Mouse (Mus musculus): ENCODE results near the gene Abca17. TPM values are rescaled to one million over a fixed set of nuclear protein-coding genes. Genes with fewer than 3 reads are reported as not detected.

Gene Abca17
- polyA plus RNA-seq (2016; fragmentation: Nextera tagmentation; extraction: Ambion mirVana) = not detected in 2 replicates

DNA sequence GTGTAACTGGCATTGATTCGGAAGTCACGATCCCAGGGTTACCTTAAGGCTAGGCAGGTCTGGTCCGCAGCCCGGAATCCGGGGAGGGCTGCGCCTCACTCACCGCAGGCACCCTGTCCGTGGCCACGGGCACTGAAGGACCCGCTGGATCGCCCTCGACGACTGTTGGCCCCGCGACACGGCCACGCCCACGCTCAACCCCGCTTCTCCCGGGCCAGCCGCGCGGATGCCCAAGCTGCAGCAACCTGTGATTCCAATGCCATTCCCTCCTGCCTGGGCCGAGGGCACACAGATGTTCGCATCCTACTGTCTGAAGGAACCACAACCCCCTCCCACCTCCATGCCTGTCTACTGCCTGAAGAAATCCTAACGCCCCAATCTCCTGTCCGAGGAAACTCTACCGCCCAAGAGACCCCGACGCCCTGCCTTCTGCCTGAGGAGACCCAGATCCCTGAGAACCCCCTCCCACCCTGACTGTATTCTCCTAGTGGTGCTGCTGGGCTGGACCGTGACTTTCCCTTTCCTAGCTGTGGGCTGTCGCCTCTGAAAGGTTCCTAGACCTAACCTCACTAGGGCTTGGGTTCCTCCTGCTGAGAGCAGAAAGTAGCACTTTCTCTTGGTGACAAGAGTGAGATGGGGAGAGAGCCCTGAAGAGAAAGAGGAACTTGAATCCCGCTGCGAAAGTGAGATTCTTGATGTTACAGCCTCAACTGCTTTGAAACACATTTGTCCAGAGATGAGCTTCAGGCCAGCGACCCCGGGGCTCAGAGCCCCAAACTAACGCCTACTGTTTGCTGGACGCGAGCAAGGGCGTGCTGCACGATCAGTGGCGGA is at the start of gene Abca17:
Gene Abca17, minus strand, starts transcription at position 143 of the 834 bp plus-strand sequence.
- peak; percentile 31; the same call in 1 of the 2 replicates for ATAC-seq (ENCODE audit: low FRiP score)
- Histone ChIP-seq H3K27ac (peak within 1 kb of the TSS; percentile 74; the same call in 1 of the 2 replicates), H3K4me3 (replicated peaks) (peak within 1 kb of the TSS; percentile 81), H3K36me3 (replicated peaks) (no peaks in the 10 kb centered on the region), H3K27me3 (peaks cover 24% of the 10 kb centered on the region), H3K9ac (peak within 1 kb of the TSS; percentile 87), H3K4me2 (peak within 1 kb of the TSS; percentile 91), H3K4me1 (peaks cover 31% of the 10 kb centered on the region), H3K9me3 (no peaks in the 10 kb centered on the region)
- WGBS = 5% methylated on average over 38 of the region's 42 CpGs

DNA sequence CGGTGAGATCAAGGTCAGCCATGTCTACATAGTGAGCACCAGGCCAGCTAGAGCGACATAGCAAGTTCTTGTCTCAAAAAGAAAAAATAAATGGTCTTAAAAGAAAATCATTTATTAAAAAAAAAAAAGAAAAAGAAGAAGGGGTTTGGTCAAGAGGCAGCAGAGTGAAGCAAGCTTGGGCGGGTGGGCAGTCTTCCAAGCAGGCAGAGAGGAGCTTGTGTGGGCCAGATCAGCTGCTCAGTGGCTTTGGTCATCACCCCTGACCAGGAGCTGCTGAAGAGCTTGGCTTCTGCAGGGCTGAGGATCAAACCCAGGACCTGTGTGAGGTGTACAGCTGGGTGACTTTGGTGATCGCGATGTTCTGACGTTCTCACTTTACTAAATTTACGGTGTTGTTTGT is 43.6 kb upstream of the Abca17 start:
- H3K36me3 ChIP-seq (replicated peaks) = peaks cover 27% of the 10 kb centered on the region

DNA sequence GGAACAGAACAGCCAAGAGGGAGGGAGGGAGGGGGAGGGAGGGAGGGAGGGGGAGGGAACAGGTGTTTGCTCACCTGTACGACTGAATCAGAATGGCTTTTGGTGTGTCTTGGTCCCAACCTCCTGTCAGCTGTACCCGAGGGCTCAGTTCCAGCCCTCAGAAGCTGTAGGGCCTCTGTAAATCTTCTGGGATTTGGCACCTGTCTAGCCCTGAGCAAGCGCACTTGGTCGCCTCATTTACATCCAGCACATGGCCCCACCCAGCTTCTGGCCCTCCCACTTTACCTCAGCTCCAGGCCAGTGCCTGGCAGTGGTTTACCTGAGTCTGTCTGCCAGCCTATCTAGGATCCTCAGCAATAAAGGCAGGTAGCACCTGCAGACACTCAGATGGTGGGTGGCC is 42.7 kb upstream of the Abca17 start:
- H3K4me3 ChIP-seq (replicated peaks) = no peak overlapping the region

More for the DNA sequence above, 43.6 kb upstream of the Abca17 start:
- no peak for ATAC-seq (ENCODE audit: low FRiP score)
- Histone ChIP-seq H3K9me3 (no peaks in the 10 kb centered on the region), H3K4me2 (no peak overlapping the region), H3K4me1 (no peaks in the 10 kb centered on the region), H3K9ac (no peak overlapping the region), H3K27ac (no peak overlapping the region), H3K4me3 (replicated peaks) (no peak overlapping the region), H3K27me3 (no peaks in the 10 kb centered on the region)
- 91% methylated on average over 7 of the region's 7 CpGs for WGBS

DNA sequence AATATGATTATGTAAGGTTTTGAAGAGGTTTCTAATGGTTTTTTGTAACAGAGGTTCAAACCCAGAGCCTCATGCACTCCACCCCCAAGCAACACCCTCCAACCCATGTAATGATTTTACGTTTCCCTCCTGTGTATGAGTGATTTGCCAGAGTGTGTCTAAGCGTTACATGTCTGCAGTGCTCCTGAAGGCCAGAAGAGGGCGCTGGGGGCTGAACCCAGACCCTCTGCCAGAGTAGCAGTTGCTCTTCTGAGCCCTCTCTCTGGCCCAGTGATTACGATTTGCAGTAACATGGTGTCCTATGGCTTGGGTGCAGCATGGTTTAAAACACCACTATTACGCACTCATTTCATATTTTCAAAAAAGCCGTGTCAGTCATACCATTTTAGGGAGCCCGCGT is 40.3 kb upstream of the Abca17 start:
- Histone ChIP-seq H3K36me3 (replicated peaks) (peaks cover 31% of the 10 kb centered on the region), H3K27ac (no peak overlapping the region), H3K4me3 (replicated peaks) (no peak overlapping the region), H3K9me3 (no peaks in the 10 kb centered on the region), H3K4me2 (no peak overlapping the region), H3K4me1 (no peaks in the 10 kb centered on the region), H3K27me3 (no peaks in the 10 kb centered on the region), H3K9ac (no peak overlapping the region)
- no peak for ATAC-seq (ENCODE audit: low FRiP score)
- WGBS = 70% methylated on average over 8 of the region's 8 CpGs

More for the DNA sequence above, 42.7 kb upstream of the Abca17 start:
- no peak for ATAC-seq (ENCODE audit: low FRiP score)
- no peaks in the 10 kb centered on the region for H3K27me3 ChIP-seq
- H3K27ac ChIP-seq = no peak overlapping the region
- H3K9ac ChIP-seq = no peak overlapping the region
- H3K4me1 ChIP-seq = no peaks in the 10 kb centered on the region
- H3K36me3 ChIP-seq (replicated peaks) = peaks cover 28% of the 10 kb centered on the region
- 45% methylated on average over 4 of the region's 4 CpGs for WGBS
- no peak overlapping the region for H3K4me2 ChIP-seq
- no peaks in the 10 kb centered on the region for H3K9me3 ChIP-seq

DNA sequence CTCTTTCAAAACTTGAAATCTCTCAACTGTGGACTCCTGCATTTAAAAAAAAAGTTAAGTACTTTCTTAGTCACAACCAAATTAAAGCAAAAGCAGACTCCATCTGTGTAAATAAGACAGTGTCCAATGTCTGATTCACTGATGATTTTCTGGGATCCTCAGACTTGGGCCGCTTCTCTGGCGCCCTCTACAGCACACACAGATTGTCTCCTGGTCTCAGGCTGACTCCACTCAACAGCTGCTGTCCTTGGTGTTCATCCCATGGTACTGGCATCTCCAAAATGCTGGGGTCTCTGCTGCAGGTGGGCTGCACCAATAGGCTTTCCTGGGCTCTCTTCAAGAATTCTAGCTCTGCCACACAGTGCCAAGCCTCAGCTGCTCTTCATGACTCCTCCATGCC is 39.0 kb upstream of the Abca17 start:
- H3K27me3 ChIP-seq = no peaks in the 10 kb centered on the region
- no peak for ATAC-seq (ENCODE audit: low FRiP score)
- H3K4me1 ChIP-seq = no peaks in the 10 kb centered on the region
- no peak overlapping the region for H3K9ac ChIP-seq
- peaks cover 37% of the 10 kb centered on the region for H3K36me3 ChIP-seq (replicated peaks)
- H3K4me3 ChIP-seq (replicated peaks) = no peak overlapping the region
- no peak overlapping the region for H3K27ac ChIP-seq
- WGBS = 3% methylated on average over 2 of the region's 2 CpGs
- H3K9me3 ChIP-seq = no peaks in the 10 kb centered on the region
- no peak overlapping the region for H3K4me2 ChIP-seq

DNA sequence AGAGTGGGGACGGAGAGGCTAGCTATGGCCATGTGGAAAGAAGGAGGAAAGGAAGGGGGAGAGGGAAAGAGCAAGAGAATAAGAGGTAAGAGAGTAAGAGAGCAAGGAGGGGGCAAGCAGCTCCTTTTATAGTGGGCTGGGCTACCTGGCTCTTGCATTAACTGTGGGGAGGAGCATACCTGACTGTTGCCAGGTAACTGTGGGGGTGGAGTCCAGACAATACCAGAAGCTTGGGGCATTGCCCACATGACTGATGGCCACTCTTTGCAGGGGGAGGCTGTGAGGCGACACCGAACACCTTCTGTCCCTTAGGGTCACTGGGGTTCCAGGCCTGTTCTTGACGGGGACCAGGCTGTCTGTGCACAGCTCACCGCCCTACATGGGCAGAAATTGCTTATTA is 37.8 kb upstream of the Abca17 start:
- Histone ChIP-seq H3K4me3 (replicated peaks) (no peak overlapping the region), H3K4me2 (no peak overlapping the region), H3K27ac (no peak overlapping the region), H3K9me3 (no peaks in the 10 kb centered on the region), H3K9ac (no peak overlapping the region), H3K36me3 (replicated peaks) (peaks cover 46% of the 10 kb centered on the region), H3K27me3 (no peaks in the 10 kb centered on the region), H3K4me1 (no peaks in the 10 kb centered on the region)
- no peak for ATAC-seq (ENCODE audit: low FRiP score)
- 84% methylated on average over 5 of the region's 5 CpGs for whole genome bisulfite sequencing

DNA sequence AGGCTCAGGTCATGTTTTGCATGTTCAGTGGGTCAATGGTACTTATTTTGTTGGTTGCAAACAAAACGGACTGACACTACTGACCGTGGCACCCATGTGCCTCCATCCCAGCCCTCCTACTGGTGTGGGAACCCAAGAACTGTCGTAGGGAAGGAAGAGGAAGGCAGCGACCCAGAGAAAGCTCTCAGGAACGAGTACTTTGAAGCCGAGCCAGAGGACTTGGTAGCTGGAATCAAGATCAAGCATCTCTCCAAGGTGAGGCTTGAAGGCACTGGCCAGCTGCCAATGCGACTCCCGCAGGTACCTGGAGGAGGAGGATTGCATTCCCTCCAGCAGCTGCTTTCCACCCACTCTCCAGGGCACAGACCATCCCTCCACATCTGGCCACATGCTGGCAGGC is 32.9 kb upstream of the Abca17 start:
- ATAC-seq (ENCODE audit: low FRiP score) = no peak

DNA sequence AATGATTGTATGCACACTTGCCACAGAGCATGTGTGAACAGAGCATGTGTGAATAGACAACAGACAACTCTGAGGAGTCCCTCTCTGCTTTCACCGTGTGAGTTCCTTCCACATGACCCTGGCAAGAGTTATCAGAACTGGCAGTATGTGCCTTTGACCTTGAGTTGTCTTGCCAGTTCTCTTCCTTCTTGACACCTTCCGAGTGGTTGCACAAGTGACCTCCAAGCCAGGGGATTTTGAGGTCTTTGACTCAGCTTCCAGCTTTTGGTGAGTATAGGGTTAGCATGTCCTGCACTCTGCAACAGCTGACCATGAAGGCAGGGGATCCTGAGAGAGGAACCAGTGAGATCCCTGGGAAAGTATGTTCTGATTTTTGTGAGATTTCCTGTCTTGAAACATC is 27.6 kb upstream of the Abca17 start:
- H3K4me3 ChIP-seq (replicated peaks) = no peak overlapping the region
- peaks cover 41% of the 10 kb centered on the region for H3K36me3 ChIP-seq (replicated peaks)
- no peaks in the 10 kb centered on the region for H3K4me1 ChIP-seq
- H3K9ac ChIP-seq = no peak overlapping the region
- no peak overlapping the region for H3K4me2 ChIP-seq
- H3K27ac ChIP-seq = no peak overlapping the region
- ATAC-seq (ENCODE audit: low FRiP score) = no peak
- no peaks in the 10 kb centered on the region for H3K27me3 ChIP-seq
- WGBS = 97% methylated on average over 2 of the region's 2 CpGs
- H3K9me3 ChIP-seq = no peaks in the 10 kb centered on the region

More for the DNA sequence above, 32.9 kb upstream of the Abca17 start:
- no peak overlapping the region for H3K27ac ChIP-seq
- no peaks in the 10 kb centered on the region for H3K9me3 ChIP-seq
- H3K9ac ChIP-seq = no peak overlapping the region
- no peaks in the 10 kb centered on the region for H3K27me3 ChIP-seq
- 88% methylated on average over 8 of the region's 8 CpGs for WGBS
- H3K4me2 ChIP-seq = no peak overlapping the region
- H3K4me3 ChIP-seq (replicated peaks) = no peak overlapping the region
- peaks cover 48% of the 10 kb centered on the region for H3K36me3 ChIP-seq (replicated peaks)
- no peaks in the 10 kb centered on the region for H3K4me1 ChIP-seq

DNA sequence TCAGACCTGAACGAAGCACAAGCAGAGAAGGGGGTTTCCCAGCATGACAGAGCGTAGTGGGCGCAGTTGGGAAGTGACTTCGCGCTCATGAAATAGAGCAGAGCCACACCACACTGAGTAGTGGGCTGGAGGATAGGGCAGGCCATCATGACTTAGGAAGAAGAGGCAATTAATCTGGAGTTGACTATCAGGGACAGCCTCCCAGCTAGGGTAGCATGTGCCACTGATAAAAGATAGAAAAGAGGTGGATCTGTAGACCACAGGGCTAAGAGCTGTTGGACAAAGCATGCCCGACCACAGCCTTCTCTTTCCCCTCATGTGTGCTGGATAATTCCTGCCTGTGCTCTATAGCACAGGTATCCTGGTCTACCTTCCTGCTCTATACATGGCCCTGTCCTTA is 25.0 kb upstream of the Abca17 start:
- no peak for ATAC-seq (ENCODE audit: low FRiP score)
- WGBS = 91% methylated on average over 6 of the region's 6 CpGs
- peaks cover 44% of the 10 kb centered on the region for H3K36me3 ChIP-seq (replicated peaks)

DNA sequence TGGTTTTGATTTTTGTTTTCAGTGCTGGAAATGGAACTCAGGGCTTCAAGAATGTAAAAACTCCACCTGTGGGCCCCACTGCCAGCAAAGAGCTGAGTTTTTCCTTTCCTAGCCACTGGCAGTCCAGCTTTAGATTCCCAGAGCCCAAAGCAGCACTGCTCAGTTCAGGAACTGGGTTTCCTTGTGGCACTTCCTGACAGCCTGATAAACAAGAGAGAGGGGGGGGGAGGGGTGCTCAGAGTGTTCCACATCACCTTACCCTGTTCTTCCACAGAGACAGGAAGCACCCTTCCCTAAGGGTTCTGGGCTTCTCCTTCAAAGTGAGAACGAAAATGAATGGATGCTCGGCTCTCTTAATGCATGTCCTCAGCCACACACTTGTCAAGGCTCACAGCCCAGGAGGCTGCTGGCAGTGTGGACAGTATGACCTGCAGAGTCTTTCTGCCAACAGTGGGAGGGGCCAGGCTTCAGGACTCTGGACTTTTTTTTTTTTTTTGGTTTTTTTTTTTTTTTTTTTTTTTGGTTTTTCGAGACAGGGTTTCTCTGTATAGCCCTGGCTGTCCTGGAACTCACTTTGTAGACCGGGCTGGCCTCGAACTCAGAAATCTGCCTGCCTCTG is 24.3 kb upstream of the Abca17 start:
- Histone ChIP-seq H3K4me1 (no peaks in the 10 kb centered on the region), H3K27ac (no peak overlapping the region), H3K9ac (no peak overlapping the region), H3K9me3 (no peaks in the 10 kb centered on the region), H3K27me3 (no peaks in the 10 kb centered on the region), H3K36me3 (replicated peaks) (peaks cover 49% of the 10 kb centered on the region), H3K4me2 (no peak overlapping the region), H3K4me3 (replicated peaks) (no peak overlapping the region)
- WGBS = 77% methylated on average over 5 of the region's 5 CpGs
- no peak for ATAC-seq (ENCODE audit: low FRiP score)

More for the DNA sequence above, 25.0 kb upstream of the Abca17 start:
- no peak overlapping the region for H3K4me3 ChIP-seq (replicated peaks)
- H3K9me3 ChIP-seq = no peaks in the 10 kb centered on the region
- H3K27me3 ChIP-seq = no peaks in the 10 kb centered on the region
- H3K4me2 ChIP-seq = no peak overlapping the region
- H3K4me1 ChIP-seq = no peaks in the 10 kb centered on the region
- no peak overlapping the region for H3K9ac ChIP-seq
- H3K27ac ChIP-seq = no peak overlapping the region

DNA sequence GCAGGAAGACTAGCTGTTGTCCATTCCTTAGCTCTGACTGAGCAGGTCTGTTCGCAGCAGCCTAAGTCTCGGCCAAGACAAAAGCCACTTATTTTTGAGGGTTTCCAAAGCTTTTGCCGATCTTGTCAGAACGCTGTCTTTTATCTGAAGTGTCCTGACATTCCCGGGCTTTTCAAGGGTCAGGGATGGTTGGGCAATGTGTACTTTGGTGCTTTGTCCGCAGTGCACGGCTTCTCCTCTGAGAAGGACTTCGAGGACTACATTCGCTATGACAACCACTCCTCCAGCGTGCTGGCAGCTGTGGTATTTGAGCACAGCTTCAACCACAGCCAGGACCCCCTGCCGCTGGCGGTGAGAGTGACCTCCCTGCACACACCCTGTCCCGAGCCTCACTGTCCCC is 15.0 kb upstream of the Abca17 start:
- no peaks in the 10 kb centered on the region for H3K9me3 ChIP-seq
- no peak overlapping the region for H3K4me3 ChIP-seq (replicated peaks)
- no peak overlapping the region for H3K4me2 ChIP-seq
- H3K4me1 ChIP-seq = no peaks in the 10 kb centered on the region
- no peak for ATAC-seq (ENCODE audit: low FRiP score)
- H3K9ac ChIP-seq = no peak overlapping the region
- H3K27ac ChIP-seq = no peak overlapping the region
- no peaks in the 10 kb centered on the region for H3K27me3 ChIP-seq
- peaks cover 36% of the 10 kb centered on the region for H3K36me3 ChIP-seq (replicated peaks)
- 58% methylated on average over 13 of the region's 13 CpGs for WGBS

DNA sequence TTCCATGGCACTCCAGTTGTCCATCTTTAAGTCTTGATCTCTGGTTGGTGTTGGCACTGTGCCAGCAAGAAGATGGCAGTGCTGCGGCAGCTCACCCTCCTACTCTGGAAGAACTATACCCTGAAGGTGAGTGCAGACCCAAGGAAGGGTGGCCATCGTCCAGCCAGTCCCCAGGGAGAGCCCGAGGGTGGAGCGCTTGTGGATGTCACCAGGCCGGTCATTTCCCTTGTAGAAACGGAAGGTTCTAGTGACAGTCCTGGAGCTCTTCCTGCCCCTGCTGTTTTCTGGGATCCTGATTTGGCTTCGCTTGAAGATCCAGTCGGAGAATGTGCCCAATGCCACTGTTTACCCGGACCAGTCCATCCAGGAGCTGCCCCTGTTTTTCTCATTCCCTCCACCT is 13.6 kb upstream of the Abca17 start:
- H3K4me3 ChIP-seq (replicated peaks) = no peak overlapping the region
- peaks cover 32% of the 10 kb centered on the region for H3K36me3 ChIP-seq (replicated peaks)
- no peaks in the 10 kb centered on the region for H3K9me3 ChIP-seq
- 90% methylated on average over 9 of the region's 9 CpGs for WGBS
- peaks cover 3% of the 10 kb centered on the region; the same call in 1 of the 2 replicates for H3K4me1 ChIP-seq
- no peak for ATAC-seq (ENCODE audit: low FRiP score)
- H3K9ac ChIP-seq = no peak overlapping the region
- H3K27ac ChIP-seq = no peak overlapping the region
- no peak overlapping the region for H3K4me2 ChIP-seq
- H3K27me3 ChIP-seq = no peaks in the 10 kb centered on the region

Measured in forebrain, embryonic 12.5 days (tissue).